ENCODE assay signal across 9 mouse cellular contexts in genomic region chr13:44306275-44307050, GRCm38 (mm10).
DNase-seq lines count a peak whose midpoint lies in the region; ATAC-seq lines count a peak whose summit lies in the region.
"Had no signal": no experiment of that assay in that cellular context is flagged by ENCODE, and none has a peak within 500 bp of the region (broad histone marks: within the 10 kb centered on the region; RNA-seq: fewer than 3 reads in every experiment).

No protein-coding gene starts in this region.

- no peak for ATAC-seq in midbrain, embryonic 14.5 days (ENCODE audit: low FRiP score, low TSS enrichment)
- no peak for ATAC-seq in megakaryocyte-erythroid progenitor cell, adult 5-6 weeks (replicated peaks; ENCODE audit: low FRiP score, low TSS enrichment, poor library complexity, severe bottlenecking)

- DNase-seq in midbrain, embryonic 10.5 days (ENCODE audit: low spot score): no peak
- no peak for DNase-seq in midbrain, embryonic 14.5 days
- peak; percentile 98 for DNase-seq in brain, adult 2 months (ENCODE audit: low read depth, low spot score)
- DNase-seq in gastrocnemius, postnatal 4 days (ENCODE audit: low spot score in 2 of 2): peak; percentile 21 to 52
- DNase-seq in lung, postnatal 10 days: peak; percentile 60
- no peak for DNase-seq in thymus, postnatal 36 days
- DNase-seq in T-cell, adult 2 months (ENCODE audit: low spot score): no peak

- WGBS in midbrain, embryonic 10.5 days: 88% methylated on average over 15 of the region's 15 CpGs
- 92% methylated on average over 15 of the region's 15 CpGs for WGBS in midbrain, embryonic 14.5 days

- no peak overlapping the region for H3K4me3 ChIP-seq in midbrain, embryonic 10.5 days
- H3K4me3 ChIP-seq in midbrain, embryonic 14.5 days (replicated peaks; ENCODE audit: low read depth, low read length): no peak overlapping the region
- H3K4me3 ChIP-seq: liver, embryonic 15.5 days had no signal

- H3K4me2 ChIP-seq in midbrain, embryonic 14.5 days (ENCODE audit: low read length): no peak overlapping the region
- H3K4me2 ChIP-seq: liver, embryonic 15.5 days had no signal

- H3K27me3 ChIP-seq in midbrain, embryonic 10.5 days (ENCODE audit: low read depth, poor library complexity, severe bottlenecking): peaks cover 18% of the 10 kb centered on the region; the same call in 1 of the 2 replicates
- H3K27me3 ChIP-seq in midbrain, embryonic 14.5 days (ENCODE audit: control insufficient read depth, insufficient read depth, low read length): no peaks in the 10 kb centered on the region
- H3K27me3 ChIP-seq: liver, embryonic 15.5 days had no signal

- no peaks in the 10 kb centered on the region for H3K4me1 ChIP-seq in midbrain, embryonic 10.5 days
- H3K4me1 ChIP-seq in midbrain, embryonic 14.5 days (ENCODE audit: control insufficient read depth, insufficient read depth, low read length): no peaks in the 10 kb centered on the region
- H3K4me1 ChIP-seq: liver, embryonic 15.5 days had no signal

- no peaks in the 10 kb centered on the region for H3K9me3 ChIP-seq in midbrain, embryonic 10.5 days (replicated peaks)
- H3K9me3 ChIP-seq in midbrain, embryonic 14.5 days (ENCODE audit: control insufficient read depth, low read length): no peaks in the 10 kb centered on the region
- H3K9me3 ChIP-seq: liver, embryonic 15.5 days had no signal

- 0 out of 2 replicates have a peak overlapping the region, but pooled peaks have one; percentile 9 for H3K27ac ChIP-seq in midbrain, embryonic 10.5 days (replicated peaks)
- H3K27ac ChIP-seq in midbrain, embryonic 14.5 days (replicated peaks; ENCODE audit: low read depth, low read length): no peak overlapping the region
- H3K27ac ChIP-seq: liver, embryonic 15.5 days had no signal

- no peak overlapping the region for H3K9ac ChIP-seq in midbrain, embryonic 14.5 days (replicated peaks; ENCODE audit: low read length)
- H3K9ac ChIP-seq: liver, embryonic 15.5 days had no signal

- H3K36me3 ChIP-seq in midbrain, embryonic 10.5 days: no peaks in the 10 kb centered on the region
- no peaks in the 10 kb centered on the region for H3K36me3 ChIP-seq in midbrain, embryonic 14.5 days (ENCODE audit: control insufficient read depth, insufficient read depth, low read length)
- H3K36me3 ChIP-seq: liver, embryonic 15.5 days had no signal

Comparison
In these comparisons a context has a peak if more than half of its experiments do, and no peak if none do; other contexts are left out.
1. DNase-seq: peak in brain, adult 2 months (single experiment), gastrocnemius, postnatal 4 days (2 of 2) and lung, postnatal 10 days (single experiment); none in midbrain, embryonic 10.5 days (single experiment), midbrain, embryonic 14.5 days (single experiment), thymus, postnatal 36 days (0 of 2) and T-cell, adult 2 months (single experiment).